Mouse (Mus musculus) urinary bladder, postnatal 10 days (tissue): ENCODE results near the gene Acp7.
"Not testable (repeated sequence)": the region's sequence is repeated elsewhere in the genome, so short reads cannot be mapped to it uniquely, and the experiment has no call there.

Experiments
- DNase-seq: peaks from one replicate; pipeline ENCODE4 v3.0.0; 2022; ENCODE audit warnings: low spot score

The Acp7 gene

DNA sequence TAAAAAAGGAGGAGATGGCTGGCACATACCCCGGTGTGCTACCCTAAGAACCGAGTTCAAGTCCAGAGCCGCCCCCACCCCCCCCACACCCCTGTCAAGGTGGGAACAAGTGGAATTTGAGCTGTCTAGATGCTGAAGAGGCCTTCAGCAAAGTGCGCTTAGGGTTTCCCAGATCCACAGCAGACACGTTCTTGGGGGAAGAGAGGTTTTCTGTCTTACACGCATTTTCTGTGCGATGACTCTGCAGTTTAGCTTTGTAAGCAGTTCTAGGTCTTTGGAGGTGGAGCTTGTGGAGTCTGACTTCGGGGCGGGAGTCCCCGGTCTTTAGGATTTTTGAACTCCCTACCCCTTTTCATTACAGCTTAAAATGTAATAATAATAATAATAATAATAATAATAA, at the start of gene Acp7:
Acp7 (minus strand) TSS at position 260 of the 400 bp plus-strand sequence.
- no peak for DNase-seq

DNA sequence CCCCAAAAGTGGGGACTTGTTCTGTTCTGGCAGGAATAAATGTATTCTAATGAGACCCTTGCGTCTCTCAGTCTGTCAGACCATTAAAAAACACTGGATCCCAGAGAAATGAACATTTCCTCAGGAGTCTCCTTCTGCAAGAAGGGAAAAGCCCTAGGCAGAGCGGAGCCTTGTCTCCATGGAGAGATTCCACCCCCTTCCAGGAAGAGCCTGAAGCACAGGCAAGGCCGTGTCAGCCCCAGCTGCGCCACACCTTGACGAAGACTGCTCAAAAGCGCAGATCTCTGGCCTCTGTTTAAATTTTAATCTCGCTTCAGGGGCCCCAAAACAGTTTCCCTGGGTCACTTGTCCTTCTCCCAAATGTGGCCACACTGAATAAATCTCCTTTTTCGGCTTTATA, 46.5 kb upstream of the Acp7 start:
- DNase-seq, result no peak

DNA sequence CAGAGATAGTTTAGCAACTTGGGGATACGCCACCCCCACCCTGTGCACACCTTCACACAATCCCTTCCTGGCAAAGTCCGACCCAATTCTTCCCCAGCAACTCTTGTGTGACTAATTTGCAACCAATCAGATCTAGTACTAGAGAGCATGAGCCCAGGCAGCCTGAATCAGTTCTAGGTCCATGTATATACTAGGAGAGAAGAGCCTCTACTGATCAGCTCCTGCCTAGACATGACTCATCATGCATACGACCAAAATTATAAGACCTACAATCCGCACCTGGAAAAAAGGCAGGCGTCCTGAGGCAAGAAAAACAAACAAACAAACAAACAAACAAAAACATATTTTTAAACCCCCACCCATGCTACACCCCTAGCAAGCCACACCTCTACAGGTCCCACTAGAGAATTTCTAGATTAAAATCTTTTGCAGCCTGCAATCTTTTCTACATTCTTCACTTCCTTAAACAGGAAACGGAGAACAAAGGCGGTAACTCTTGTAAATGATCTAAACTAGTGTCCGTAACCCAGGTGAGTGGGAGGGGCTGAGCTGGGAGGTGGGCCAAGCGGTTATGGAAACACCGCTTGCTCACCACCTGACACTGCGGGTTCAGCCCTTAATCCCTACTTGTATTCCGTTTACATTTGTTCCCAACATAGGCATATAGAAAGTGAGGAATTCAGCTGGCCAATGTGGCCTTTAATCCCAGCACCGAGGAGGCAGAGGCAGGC, 45.8 kb upstream of the Acp7 start:
- no peak for DNase-seq

DNA sequence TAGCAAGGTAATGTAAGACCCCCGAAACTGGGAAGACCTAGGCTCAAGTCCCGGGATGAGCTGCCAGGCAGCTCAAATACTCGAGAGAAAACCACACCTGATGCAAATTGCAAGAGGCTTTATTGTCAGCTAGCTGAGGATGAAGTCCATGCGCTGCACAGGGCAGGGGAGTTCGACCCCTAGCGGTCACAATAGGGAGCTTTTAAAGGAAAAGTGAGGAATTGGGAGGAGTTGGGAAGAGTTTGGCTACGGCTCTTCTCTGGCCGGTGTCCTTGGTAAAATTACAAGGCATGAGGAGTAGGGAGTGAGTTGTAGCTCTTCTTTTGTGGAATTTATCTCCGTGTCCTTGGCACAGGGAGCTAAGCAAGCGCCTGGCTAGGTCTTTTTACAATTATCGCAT, 44.6 kb upstream of the Acp7 start:
- DNase-seq, result no peak

DNA sequence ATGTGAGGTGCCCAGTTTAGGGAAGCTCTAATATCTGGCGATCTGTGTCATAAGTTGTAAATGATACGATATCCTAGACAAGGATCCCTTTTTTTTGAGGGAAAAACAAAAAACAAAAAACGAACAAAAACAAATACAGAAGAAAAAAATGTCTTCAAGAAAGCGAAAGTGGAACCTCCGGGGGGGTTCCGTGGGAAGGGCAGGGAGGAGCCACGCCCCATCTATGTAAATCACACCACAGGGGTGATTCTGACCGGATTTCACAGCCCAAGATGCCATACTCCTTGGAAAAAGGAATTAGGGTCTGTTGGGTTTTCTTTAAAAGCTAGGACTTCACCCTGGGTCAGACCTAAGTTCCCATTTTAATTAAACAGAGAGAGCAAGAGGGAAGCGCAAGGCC, 43.9 kb upstream of the Acp7 start:
- DNase-seq, result no peak

DNA sequence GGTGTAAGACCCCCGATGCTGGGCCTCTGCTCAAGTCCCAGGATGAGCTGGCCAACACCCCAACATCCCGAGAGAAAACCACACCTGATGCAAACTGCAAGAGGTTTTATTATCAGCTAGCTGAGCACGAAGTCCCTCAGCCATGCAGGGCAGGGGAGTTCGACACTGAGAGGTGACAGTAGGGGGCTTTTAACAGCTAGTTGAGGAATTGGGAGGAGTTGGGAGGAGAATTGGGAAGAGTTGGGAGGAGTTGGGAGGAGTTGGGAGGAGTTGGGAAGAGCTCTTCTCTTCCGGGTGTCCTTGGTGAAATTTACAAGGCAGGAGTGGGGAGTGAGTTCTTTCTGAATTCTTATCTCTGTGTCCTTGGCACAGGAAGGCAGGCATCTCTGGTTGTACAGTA, 41.7 kb upstream of the Acp7 start:
- DNase-seq, result not testable (repeated sequence)

DNA sequence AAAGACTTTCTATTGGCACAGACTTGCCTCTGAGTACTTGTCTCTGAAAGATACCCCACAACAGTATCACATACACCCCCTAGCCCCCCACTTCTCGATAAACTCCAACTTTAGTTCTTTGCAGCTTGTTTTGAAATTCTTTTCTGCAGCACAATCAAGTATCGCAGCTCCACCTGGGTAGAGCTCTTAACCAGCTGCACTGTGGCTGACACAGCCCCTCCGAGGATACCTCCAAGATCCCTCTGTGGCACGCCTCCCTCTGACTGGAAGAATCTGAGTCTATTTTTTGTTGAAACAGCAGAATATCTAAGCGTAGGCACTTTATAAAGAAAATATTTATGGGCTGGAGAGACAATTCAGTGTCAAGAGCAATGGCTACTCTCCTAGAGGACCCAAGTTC, 41.1 kb upstream of the Acp7 start:
- DNase-seq, result no peak

DNA sequence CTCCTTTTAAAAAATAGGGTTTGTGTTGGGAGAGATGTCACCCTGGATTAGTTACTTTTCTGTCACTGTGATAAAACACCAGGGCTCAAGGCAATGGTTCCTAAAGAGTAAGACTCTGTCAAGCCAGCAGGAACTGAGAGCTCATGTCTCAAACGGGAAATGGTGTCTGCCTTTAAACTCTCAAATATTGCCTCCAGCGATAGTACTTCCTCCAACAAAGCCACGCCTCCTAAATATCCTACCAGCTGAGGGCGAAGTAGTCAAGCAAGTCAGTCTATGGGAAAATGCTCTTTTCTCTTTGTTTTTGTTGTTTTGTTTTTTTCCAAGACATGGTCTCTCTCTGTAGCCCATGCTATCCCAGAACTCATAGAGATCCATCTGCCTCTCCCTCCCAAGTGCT, 40.0 kb upstream of the Acp7 start:
- no peak for DNase-seq

DNA sequence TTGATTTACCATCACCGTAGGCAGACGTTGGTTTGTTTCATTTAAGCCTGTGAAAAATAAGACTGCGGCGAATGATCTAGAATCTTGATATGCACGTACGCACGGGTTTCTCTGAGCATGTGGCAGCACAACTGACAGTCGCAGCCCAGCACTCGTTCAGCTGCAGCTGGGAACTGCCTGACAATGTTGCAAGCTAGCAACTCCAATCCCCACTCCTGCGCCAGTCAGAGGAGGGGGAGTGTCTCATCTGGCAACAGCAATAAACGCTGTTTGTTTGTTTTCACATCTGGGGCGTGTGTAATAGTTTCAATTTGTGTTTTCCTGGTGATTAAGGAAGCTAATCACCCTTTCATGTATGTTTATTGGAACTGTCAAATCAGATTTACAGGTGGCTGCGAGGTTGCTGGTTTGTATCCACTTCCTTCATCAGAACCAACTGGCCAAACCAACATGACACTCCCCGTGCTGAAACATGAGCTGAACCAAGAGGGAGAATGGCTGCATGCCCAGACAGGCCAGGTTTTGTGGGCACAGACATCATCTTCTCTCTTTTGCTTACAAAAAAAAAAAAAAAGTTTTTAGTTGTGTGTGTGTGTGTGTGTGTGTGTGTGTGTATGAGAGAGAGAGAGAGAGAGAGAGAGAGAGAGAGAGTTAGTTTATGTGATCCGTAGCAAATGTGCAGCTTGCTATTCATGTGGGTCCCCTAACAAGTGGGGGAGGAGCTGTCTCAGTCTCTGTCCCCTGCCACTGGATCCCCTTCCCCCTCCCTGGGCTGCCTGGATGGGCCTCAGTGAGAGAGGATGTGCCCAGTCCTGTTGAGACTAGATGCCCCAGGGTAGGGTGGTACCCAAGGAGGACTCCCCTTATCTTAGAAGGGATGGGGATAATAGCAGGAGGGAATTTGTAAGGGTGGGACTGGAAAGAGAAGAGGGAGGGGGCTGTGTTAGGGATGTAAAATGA, 34.8 kb upstream of the Acp7 start:
- DNase-seq, result no peak

DNA sequence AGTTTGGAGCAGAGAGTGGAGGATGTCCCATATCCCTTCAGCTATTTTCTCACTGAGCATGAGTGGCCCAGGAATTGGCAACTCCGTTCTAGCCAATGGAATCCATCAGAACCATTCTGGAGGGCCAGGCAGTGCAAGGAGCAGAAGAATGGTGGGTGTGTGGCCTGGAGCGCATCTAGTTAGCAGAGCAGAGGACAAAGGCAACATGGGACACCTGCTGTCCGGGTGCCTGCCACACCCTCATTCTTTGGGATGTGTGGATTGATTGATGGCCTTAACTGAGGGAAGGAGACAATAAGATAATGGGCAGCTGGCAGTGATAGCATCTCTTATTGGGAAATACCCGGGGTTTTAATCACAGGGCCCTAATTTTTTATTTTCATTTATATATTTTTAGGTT, 25.3 kb upstream of the Acp7 start:
- DNase-seq, result no peak

DNA sequence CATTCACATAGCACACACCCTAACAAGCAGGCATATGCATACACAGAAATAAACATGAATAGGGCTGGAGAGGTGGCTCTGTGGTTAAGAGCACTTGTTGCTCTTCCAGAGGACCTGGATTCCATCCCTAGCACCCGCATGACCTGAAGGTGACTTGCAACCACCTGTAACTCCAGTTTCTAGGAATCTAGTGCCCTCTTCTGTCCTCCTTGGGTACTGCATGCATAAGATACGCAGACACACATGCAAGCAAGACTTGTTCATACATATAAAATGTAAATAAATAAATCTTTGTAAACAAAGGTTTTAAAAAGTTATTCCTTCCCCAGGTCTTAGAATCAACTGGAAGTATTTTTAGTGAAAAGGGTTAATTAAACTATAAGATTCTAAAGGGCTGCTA, 20.0 kb upstream of the Acp7 start:
- no peak for DNase-seq

DNA sequence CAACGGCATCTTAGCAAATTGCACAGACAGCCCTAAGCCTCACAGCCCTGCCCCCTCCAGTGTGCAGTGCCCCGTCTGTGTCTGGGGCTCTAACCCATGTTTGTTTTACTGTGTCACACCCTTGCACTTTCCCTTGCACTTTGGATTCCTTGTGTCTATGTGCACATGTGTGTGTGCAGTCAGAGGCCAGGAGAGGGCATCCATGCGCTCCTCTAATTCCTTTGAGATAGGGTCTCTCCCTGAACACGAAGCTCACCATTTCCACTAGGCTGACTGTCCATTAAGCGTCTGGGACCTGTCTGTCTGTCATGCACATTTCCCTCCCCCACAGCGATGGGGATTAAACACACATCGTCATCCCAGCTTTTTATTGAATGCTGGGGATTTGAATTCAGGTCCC, 15.9 kb upstream of the Acp7 start:
- no peak for DNase-seq

DNA sequence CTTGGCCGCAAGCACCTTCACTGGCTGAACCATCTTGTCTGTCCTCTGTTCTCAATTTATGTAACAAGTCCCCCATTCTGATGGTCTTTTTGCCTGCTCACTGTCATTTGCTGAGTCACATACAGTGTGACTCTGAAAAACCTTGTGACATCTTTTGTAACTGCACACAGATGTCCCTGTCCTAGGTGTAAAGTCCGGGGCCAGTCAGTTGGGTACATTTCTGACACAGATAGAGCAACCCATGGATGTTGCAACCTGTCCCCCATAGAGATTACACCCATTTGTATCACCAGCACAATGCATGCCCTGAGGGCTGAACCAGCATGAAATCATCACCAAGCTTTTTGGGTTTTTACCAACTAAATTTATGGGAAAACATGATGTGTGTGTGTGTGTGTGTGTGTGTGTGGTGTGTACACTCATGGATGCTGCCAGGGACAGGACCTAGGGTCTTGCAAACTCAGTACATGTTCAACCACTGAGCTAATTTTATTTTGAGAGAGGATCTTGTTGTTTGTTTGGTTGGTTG, 14.9 kb upstream of the Acp7 start:
- no peak for DNase-seq

DNA sequence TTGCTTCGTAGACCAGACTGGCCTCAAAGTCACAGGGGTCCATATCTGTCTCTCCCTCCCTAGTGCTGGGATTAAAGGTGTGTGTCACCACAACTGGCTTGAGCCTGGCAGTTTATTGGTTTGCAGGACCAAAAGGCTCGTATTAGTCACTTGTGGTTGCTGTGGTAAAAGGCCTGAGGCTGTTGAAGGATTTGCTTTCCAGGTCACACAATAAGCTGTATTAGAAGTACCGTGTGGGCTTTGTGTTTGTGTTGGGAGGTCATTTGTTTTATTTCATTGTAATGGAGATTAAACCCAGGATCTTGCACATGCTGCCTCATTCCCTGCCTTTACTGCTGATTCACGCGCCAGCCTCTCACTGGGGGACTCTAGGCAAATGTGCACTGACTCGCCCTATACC, 14.2 kb upstream of the Acp7 start:
- no peak for DNase-seq

DNA sequence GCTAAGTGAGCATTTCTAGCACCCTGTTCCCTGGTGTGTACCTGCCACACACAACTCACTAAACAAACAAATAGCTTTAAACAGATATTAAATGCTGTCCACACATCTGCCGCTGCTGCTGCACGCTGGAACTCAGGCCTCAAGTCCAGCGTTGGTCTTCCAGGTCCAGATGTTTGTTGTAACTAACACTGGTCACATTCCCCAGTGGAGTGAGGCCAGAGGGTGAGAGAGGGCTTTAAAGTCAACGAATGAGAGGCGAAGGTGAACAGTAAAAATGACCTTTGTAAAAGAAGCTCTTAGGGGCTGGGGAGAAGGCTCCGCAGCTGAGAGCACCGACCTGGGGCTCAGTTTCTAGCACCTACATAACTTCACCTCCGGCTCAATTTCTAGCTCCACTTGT, 10.4 kb upstream of the Acp7 start:
- DNase-seq, result no peak

DNA sequence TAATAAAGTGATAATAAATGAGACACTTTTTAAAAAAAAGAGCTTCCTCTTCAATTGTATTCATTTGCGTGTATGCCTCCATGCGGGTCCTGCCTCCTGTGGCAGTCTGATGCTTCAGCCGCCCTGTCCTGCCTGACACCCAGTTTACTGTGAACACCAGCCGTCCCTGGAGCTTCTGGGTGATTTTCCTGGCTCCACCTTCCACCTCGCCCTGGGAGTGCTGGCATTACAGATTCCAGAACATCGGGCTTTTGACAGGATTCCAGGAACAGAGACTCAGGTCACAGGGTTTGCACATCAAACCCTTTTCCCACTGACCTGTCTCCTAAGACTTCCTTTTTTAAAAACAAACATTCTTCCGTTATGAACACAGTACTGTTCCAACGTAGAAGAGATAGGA, 6.4 kb upstream of the Acp7 start:
- DNase-seq, result no peak

DNA sequence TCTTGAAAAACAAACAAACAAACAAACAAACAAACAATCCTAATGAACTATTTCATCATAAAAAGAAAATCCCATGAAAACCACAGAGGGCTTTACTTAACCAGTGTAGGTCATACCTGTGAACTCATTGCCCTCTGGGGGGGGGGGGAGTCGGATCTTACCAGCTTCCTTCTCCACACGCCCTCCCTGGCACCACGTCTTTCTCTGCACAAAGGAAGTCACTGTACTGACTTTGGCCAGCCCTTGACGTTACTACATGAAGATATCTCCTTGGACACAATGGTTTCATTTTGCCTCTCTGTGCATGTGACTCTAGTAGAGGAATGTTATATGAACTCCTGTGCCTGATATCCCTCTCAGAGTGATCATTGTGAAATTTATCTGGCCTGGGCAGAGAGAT, 3.0 kb upstream of the Acp7 start:
- DNase-seq, result no peak

DNA sequence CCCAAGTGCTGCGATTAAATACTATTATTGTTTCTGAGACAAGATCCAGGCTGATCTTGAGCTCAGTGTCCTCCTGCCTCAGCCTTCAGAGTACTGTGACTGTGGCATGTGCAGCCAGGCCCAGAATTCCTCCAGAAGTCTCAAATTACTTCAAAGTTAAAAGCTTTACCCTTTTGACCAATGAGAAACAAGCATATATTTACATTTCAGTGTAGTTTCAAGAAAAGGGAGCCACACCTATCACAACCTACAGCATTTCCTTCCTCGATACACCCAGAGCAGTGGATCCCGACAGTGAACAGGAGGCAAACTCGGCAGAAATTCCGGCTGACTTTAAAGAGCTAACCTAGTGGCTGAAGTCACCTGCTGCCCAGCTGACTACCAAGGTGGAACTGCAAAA, 6.3 kb downstream of the Acp7 start:
- no peak for DNase-seq

DNA sequence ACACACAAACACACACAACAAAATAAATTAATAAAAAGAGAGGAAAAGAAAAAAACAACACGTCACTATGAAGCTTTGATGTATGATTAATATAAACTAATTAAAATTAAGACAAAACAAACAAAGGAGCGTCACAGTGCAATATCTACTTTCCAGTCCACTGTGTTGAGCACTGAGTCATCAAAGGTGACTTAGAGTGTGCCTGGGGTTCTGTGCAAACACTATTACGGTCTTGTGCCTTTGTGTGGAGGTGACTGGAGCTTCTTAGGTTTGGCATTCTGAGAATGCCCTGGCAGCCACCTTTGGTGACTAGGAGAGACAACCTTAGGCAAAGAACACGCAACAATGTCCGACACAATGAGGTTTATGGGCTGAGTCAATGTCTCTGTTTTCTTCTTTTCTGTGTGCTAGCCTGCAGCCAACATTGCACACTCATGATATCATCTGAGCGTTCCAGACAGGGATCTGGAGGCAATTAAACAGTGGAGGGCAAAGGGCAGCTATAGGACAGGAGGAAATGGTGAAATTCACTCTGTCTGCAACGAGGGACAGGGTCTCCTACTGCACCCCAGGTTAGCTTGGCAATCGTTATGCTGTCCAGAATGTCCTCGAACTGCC, 11.9 kb downstream of the Acp7 start:
- DNase-seq, result no peak

DNA sequence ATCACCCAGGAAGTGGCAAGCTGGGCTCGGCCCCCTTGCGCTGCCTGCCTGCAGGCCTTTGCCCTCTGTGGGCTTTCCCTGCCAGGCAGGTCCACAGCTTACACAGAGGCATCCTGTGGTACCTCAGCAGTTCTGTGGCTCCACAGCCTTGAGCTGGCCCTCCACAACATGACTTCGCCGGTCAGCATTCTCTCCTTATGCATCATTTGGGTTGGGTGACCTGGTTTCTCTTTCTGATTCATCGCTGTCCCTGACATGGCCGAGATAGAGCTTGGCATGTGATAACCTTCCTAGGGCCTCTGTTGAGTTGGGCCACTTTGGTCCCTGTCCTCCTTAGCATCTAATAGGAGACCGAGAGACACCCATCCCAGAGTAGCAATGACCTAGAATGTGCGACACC, 25.2 kb downstream of the Acp7 start:
- no peak for DNase-seq

DNA sequence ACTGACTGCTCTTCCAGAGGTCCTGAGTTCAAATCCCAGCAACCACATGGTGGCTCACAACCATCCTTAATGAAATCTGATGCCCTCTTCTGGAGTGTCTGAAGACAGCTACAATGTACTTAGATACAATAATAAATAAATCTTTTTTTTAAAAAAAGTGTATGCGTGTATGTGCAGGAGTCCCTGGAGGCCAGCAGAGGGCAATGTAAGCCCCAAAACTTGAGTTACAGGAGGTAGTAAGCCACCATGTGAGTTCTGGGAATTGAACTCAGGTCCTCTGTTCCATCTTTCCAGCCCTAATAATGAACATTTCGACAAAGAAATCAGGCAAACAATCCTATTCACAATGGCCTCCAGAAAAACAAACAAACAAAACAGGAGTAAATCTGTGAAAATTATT, 27.3 kb downstream of the Acp7 start:
- not testable (repeated sequence) for DNase-seq

DNA sequence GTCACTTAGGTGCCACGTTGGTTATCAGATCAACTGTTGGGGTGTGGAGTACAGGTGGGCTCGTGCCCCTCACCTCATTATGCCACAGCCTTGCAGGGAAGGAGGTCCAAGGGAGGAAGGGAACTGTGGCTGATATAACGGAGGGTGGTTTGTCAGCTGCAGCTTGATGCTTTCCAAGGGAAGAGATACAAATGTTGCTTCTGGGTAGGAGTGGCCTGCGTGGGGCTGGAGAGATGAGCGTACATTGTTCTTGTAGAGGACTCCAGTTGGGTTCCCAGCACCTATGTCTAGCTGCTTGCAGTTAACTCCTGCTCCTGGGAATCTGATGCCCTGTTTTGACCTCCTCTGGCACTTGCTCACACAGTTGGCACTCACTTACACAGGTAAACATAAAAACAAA, 28.0 kb downstream of the Acp7 start:
- no peak for DNase-seq

DNA sequence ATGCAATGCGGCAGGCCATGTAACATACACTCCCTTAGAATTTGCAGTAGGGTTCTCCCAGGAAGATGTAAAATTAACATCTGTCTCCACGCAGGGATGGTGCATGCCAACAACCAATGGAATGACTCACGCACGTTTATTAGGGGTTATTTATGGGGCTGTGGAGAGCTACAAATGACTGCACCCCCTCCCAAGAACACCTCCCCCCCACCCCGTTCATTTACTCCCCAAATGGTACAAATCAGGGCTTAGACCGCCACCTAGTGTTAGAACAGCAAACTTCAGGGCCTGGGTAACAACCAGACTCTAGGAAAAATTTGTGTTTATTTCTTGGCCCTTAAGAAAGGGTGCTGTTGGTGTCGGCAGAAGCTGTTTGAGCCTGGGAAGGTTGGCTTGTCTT, 29.5 kb downstream of the Acp7 start:
- no peak for DNase-seq
